Mouse (Mus musculus): ENCODE data around the gene Npas2. TPM values are rescaled to one million over a fixed set of nuclear protein-coding genes. Genes with fewer than 3 reads are reported as not detected.
A peak's percentile ranks its signal among the peaks of the same experiment; 100 is the strongest.

The Npas2 gene
- polyA plus RNA-seq, 1 experiment from 2014 or later = 0.92 TPM

DNA sequence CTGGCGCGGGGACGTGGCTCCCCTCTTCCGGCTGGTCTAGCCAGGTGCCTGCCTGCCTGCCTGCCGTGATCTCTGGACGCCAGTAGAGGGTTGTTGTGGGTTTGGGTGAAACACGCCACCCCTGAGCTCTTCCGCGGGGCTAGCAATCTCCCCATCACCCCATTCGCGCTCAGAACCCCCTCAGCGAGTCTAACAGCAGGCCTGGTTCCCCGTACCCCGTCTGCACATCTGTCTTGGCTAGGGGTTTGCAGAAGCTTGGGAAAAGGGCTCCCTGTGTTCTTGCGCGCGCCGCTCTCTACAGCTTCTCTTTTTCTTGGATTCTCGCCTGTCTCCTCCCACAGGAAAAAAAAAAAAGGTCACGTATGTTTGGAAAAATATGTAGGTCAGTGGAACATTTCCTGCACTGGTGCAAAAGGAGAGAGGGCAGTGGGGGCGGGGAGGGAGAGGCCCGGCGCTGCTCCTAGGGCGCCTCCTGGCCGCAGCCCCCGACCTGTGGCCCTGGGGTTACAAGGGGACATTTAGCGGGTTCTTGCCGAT is 1.0 kb upstream of the Npas2 start:
- Histone ChIP-seq H3K36me3 (no peaks in the 10 kb centered on the region), H3K27me3 (peaks cover 53% of the 10 kb centered on the region), H3K9me3 (replicated peaks) (no peaks in the 10 kb centered on the region), H3K9ac (0 out of 2 replicates have a peak overlapping the region, but pooled peaks have one; percentile 60), H3K4me1 (peaks cover 33% of the 10 kb centered on the region), H3K4me3 (replicated peaks) (peak overlapping the region; percentile 74), H3K4me2 (peak overlapping the region; percentile 100), H3K27ac (peak overlapping the region; percentile 7; the same call in 1 of the 2 replicates)
- ATAC-seq (replicated peaks; ENCODE audit: low FRiP score) = peak; percentile 55; the same call in 1 of the 2 replicates
- 2% methylated on average over 28 of the region's 28 CpGs for whole genome bisulfite sequencing

DNA sequence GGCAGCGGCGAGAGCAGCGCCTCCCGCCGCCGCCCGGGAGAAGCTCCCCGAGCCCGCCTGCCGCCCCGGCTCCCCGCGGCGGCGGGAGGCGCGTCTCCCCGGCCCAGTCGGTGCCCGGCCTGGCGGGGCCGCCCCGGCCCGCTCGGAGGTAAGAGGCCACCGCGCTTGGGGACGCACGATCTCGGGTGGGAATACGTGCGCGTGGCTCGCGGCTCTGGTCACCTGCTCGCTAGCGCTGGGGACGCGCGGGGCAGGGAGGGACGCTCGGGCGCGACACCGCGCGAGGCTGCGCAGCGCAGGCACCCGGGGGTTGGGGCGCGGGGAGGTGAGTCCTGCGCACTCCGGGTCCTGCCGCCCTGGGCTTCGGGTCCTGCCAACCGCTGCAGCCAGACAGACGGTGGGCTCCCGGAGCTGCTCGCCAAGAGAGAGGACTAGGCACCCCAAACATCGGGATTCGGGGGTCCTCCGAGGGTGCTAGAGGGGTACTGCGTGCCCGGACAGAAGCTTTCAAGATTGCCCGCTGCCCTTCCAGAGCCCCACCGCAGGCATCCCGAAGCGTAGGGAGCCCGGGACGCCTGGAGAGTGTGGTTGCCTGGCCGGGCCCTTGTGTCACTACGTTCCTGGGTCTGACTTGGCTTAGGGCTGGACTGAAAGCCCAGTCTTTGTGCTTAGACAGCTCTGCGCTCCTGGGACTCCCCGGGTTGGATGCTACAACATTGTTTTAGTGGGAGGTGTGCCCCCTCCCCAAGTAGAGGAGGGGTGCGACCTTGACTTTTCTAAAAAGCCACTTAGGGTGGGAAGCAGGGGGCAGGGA is 538 bp downstream of the Npas2 start:
- peak overlapping the region; percentile 74 for H3K4me3 ChIP-seq (replicated peaks)
- no peak overlapping the region for H3K27ac ChIP-seq
- H3K9me3 ChIP-seq (replicated peaks) = no peaks in the 10 kb centered on the region
- H3K9ac ChIP-seq = peak overlapping the region; percentile 60
- peaks cover 33% of the 10 kb centered on the region for H3K4me1 ChIP-seq
- H3K27me3 ChIP-seq = peaks cover 61% of the 10 kb centered on the region
- H3K36me3 ChIP-seq = no peaks in the 10 kb centered on the region
- under 1% methylated on average over 73 of the region's 76 CpGs for WGBS
- peak overlapping the region; percentile 100 for H3K4me2 ChIP-seq
- peak; percentile 65 for ATAC-seq (replicated peaks; ENCODE audit: low FRiP score)

DNA sequence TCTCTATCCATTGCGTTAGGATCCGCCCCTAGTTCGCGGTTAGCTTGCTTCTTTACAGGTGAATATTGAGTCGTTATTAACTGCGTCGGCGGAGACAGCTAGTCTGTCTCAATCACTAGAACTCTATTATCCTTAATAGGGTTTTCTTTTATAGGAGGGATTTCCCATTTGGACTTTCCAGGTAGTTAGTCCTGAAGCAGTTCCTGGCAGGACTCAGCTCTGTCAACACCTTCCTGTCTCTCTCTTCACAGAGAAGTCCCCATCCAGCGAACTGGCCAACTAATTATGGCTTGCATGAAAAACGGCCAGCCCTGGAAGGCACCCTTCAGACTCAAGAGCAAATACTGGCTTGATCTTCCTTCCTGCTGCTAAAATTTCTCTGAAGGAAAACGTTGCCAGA is 1.4 kb downstream of the Npas2 start:
- no peak for ATAC-seq (replicated peaks; ENCODE audit: low FRiP score)
- no peak overlapping the region for H3K27ac ChIP-seq
- no peaks in the 10 kb centered on the region for H3K9me3 ChIP-seq (replicated peaks)
- no peak overlapping the region for H3K9ac ChIP-seq
- H3K27me3 ChIP-seq = peaks cover 61% of the 10 kb centered on the region
- H3K4me3 ChIP-seq (replicated peaks) = peak overlapping the region; percentile 74
- H3K4me1 ChIP-seq = peaks cover 33% of the 10 kb centered on the region
- H3K36me3 ChIP-seq = no peaks in the 10 kb centered on the region
- peak overlapping the region; percentile 100 for H3K4me2 ChIP-seq
- WGBS = 3% methylated on average over 11 of the region's 11 CpGs

DNA sequence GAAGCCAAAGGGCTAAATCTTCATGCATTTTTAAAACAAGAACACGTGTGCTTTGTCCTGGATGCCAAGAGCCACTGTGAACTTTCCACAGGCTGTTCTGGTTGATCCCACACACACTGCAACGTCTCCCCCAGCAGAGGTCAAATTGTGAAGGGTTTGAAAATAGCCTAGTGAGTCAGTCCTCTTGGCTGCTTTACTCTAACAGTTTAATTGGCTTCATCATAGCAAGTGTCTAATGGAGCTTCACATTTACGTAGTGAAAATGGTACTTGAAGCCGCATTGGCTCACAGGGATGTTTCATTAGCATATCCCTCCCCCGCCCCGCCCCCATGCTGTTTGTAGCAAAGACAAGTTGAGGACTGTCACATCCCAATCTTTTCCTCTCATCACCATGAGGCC is 2.6 kb downstream of the Npas2 start:
- Histone ChIP-seq H3K27ac (no peak overlapping the region), H3K4me1 (peaks cover 33% of the 10 kb centered on the region), H3K4me2 (no peak overlapping the region), H3K27me3 (peaks cover 56% of the 10 kb centered on the region), H3K9ac (no peak overlapping the region), H3K9me3 (replicated peaks) (no peaks in the 10 kb centered on the region), H3K4me3 (replicated peaks) (no peak overlapping the region), H3K36me3 (no peaks in the 10 kb centered on the region)
- WGBS = 32% methylated on average over 6 of the region's 6 CpGs
- ATAC-seq (replicated peaks; ENCODE audit: low FRiP score) = no peak

- Histone ChIP-seq H3K4me2 (no peak overlapping the region), H3K4me1 (peaks cover 33% of the 10 kb centered on the region), H3K9ac (no peak overlapping the region), H3K27ac (no peak overlapping the region), H3K9me3 (replicated peaks) (no peaks in the 10 kb centered on the region), H3K27me3 (peaks cover 52% of the 10 kb centered on the region), H3K4me3 (replicated peaks) (no peak overlapping the region), H3K36me3 (no peaks in the 10 kb centered on the region)
- 58% methylated on average over 12 of the region's 12 CpGs for WGBS
- no peak for ATAC-seq (replicated peaks; ENCODE audit: low FRiP score)
Observed at GRCm38 (mm10) chr1:39196676-39197375, 3.3 kb downstream of the Npas2 start.

DNA sequence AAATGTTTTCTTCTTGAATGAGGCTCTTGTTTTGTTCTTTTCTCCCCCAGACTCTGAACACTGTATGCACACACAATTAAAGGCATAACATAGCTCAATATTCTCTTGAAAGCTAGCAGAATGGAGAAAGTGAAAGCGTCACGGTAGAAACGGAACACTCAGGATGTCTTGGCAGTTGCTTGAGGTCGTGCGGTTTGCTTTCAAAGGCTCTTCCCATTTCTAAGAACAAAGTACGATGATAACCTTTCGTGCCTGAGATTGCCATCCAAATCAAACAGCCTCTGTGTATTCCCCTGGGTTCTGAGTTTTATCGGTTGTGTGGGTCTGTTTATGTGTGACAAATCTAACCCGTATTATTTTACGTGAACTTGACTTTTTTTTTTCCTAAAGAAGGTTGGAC is 11.5 kb downstream of the Npas2 start:
- WGBS = 73% methylated on average over 10 of the region's 10 CpGs
- no peaks in the 10 kb centered on the region for H3K4me1 ChIP-seq
- ATAC-seq (replicated peaks; ENCODE audit: low FRiP score) = no peak

DNA sequence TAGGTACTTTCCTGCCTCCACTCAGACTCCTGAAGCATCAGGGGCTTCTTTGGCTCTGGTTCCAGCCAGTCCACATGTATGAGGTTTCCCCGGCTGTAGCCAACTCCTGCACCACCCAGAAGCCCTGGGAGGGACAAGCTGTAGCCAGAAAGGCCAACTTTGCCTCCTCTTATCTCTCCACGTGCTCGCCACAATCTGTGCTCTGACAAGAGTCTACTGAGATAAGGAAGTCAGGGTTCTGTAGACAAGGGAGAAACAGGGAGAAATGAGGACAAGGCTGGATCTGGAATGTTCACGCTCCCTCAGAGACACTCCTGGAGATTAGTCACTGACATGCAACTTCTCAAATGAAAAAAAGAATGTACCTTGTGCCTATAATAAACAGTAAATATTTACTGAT is 12.2 kb downstream of the Npas2 start:
- no peaks in the 10 kb centered on the region for H3K4me1 ChIP-seq
- no peak for ATAC-seq (replicated peaks; ENCODE audit: low FRiP score)
- H3K9ac ChIP-seq = no peak overlapping the region
- no peak overlapping the region for H3K27ac ChIP-seq
- H3K36me3 ChIP-seq = no peaks in the 10 kb centered on the region
- H3K4me3 ChIP-seq (replicated peaks) = no peak overlapping the region
- no peaks in the 10 kb centered on the region for H3K9me3 ChIP-seq (replicated peaks)
- H3K4me2 ChIP-seq = no peak overlapping the region
- no peaks in the 10 kb centered on the region for H3K27me3 ChIP-seq
- WGBS = 81% methylated on average over 4 of the region's 4 CpGs

More for the DNA sequence above, 11.5 kb downstream of the Npas2 start:
- H3K4me3 ChIP-seq (replicated peaks) = no peak overlapping the region
- H3K9ac ChIP-seq = no peak overlapping the region
- no peak overlapping the region for H3K4me2 ChIP-seq
- H3K27ac ChIP-seq = no peak overlapping the region
- H3K36me3 ChIP-seq = no peaks in the 10 kb centered on the region
- H3K9me3 ChIP-seq (replicated peaks) = no peaks in the 10 kb centered on the region
- H3K27me3 ChIP-seq = no peaks in the 10 kb centered on the region

GRCm38 (mm10) chr1:39206942-39207341 is 13.4 kb downstream of the Npas2 start:
- whole genome bisulfite sequencing = 36% methylated on average over 7 of the region's 7 CpGs
- Histone ChIP-seq H3K4me2 (no peak overlapping the region), H3K4me3 (replicated peaks) (no peak overlapping the region), H3K9ac (no peak overlapping the region), H3K36me3 (no peaks in the 10 kb centered on the region), H3K4me1 (no peaks in the 10 kb centered on the region), H3K9me3 (replicated peaks) (no peaks in the 10 kb centered on the region), H3K27ac (no peak overlapping the region), H3K27me3 (no peaks in the 10 kb centered on the region)
- no peak for ATAC-seq (replicated peaks; ENCODE audit: low FRiP score)

DNA sequence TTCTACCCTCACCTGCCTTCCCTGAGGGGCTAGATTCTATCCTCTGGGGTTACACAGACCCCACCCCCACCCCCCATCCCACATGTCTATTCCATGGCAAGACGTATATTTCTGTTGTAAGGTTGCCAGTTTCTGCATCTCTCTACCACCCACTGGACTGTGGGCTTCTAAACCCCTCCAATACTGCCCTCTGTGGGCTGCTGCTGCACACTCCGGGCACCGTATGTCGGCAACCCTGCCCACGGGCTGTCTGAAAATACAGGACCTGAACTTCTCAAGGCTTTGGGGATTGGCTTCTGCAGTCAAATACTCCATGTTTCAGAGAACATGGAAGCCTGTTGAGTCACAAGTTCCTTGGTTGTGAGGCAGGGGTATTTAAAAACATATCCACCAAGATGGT is 17.4 kb downstream of the Npas2 start:
- Histone ChIP-seq H3K4me1 (no peaks in the 10 kb centered on the region), H3K36me3 (no peaks in the 10 kb centered on the region), H3K4me3 (replicated peaks) (no peak overlapping the region), H3K27me3 (no peaks in the 10 kb centered on the region), H3K27ac (no peak overlapping the region), H3K9me3 (replicated peaks) (no peaks in the 10 kb centered on the region), H3K9ac (no peak overlapping the region), H3K4me2 (no peak overlapping the region)
- 83% methylated on average over 5 of the region's 5 CpGs for WGBS
- ATAC-seq (replicated peaks; ENCODE audit: low FRiP score) = no peak

DNA sequence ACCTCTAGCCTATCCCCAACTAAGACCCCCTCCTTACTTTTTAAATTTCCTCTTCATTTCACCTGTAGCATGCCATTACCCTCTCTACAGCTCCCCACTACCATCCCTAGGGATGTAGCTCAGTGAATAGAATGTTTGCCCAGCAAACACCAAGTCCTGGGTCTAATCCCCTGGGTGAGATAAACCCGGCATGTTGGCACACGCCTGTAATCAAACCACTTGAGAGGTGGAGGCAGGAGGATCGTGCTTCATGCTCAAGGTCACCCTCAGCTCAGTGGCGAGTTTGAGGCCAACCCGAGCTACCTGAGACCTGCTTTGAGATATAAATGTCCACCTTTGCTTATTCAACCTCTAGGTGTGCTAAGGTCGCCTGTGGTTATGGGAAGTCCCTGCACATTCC is 19.5 kb downstream of the Npas2 start:
- Histone ChIP-seq H3K9me3 (replicated peaks) (no peaks in the 10 kb centered on the region), H3K27ac (no peak overlapping the region), H3K27me3 (no peaks in the 10 kb centered on the region), H3K4me2 (no peak overlapping the region), H3K4me1 (no peaks in the 10 kb centered on the region), H3K36me3 (no peaks in the 10 kb centered on the region), H3K4me3 (replicated peaks) (no peak overlapping the region), H3K9ac (no peak overlapping the region)
- 79% methylated on average over 6 of the region's 6 CpGs for WGBS
- no peak for ATAC-seq (replicated peaks; ENCODE audit: low FRiP score)

GRCm38 (mm10) chr1:39217584-39217983 is 24.1 kb downstream of the Npas2 start:
- H3K27ac ChIP-seq = no peak overlapping the region
- H3K27me3 ChIP-seq = no peaks in the 10 kb centered on the region
- ATAC-seq (replicated peaks; ENCODE audit: low FRiP score) = no peak
- no peaks in the 10 kb centered on the region for H3K36me3 ChIP-seq
- H3K9ac ChIP-seq = no peak overlapping the region
- no peak overlapping the region for H3K4me2 ChIP-seq
- H3K9me3 ChIP-seq (replicated peaks) = no peaks in the 10 kb centered on the region
- no peaks in the 10 kb centered on the region for H3K4me1 ChIP-seq
- WGBS = 84% methylated on average over 3 of the region's 3 CpGs
- no peak overlapping the region for H3K4me3 ChIP-seq (replicated peaks)

DNA sequence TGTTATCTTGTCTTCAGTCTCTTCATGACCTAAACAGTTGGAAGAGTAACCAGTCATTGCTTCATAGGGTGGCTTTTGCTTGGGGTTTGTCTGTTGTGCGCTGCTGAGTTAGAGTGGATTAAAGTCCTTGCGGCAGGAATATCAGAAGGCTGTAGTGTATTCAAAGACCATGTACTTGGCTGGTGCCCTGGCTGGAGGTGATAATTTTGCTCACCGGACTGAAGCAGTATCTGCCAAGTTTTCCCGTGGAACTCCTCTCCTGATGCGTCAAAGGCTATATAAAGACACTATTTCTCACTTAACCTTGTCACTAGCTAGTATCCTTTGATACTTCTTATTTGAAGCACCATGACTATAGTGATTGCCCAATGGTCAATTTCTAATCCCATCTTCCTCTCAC is 34.9 kb downstream of the Npas2 start:
- no peaks in the 10 kb centered on the region for H3K27me3 ChIP-seq
- no peaks in the 10 kb centered on the region for H3K9me3 ChIP-seq (replicated peaks)
- ATAC-seq (replicated peaks; ENCODE audit: low FRiP score) = no peak
- no peaks in the 10 kb centered on the region for H3K36me3 ChIP-seq
- H3K27ac ChIP-seq = no peak overlapping the region
- H3K4me3 ChIP-seq (replicated peaks) = no peak overlapping the region
- no peak overlapping the region for H3K4me2 ChIP-seq
- no peaks in the 10 kb centered on the region for H3K4me1 ChIP-seq
- H3K9ac ChIP-seq = no peak overlapping the region
- 93% methylated on average over 5 of the region's 5 CpGs for WGBS

Data from kidney, embryonic 15.5 days (tissue).